ENCODE assay signal across 39 mouse cellular contexts in genomic region chr2:25682426-25682825, GRCm38 (mm10). TPM values are rescaled to one million over a fixed set of nuclear protein-coding genes. Genes with fewer than 3 reads are reported as not detected.
"Had no signal": no experiment of that assay in that cellular context is flagged by ENCODE, and none has a peak within 500 bp of the region (broad histone marks: within the 10 kb centered on the region; RNA-seq: fewer than 3 reads in every experiment).

Gene Lcn10, plus strand, starts transcription at chr2:25682726.

- H3K27ac ChIP-seq: limb, embryonic 10.5 days; limb, embryonic 12.5 days; limb, embryonic 13.5 days; limb, embryonic 15.5 days; liver, embryonic 12.5 days; liver, embryonic 13.5 days; liver, embryonic 14.5 days; liver, embryonic 15.5 days; lung, embryonic 15.5 days; macrophage; midbrain, embryonic 10.5 days; midbrain, embryonic 12.5 days; midbrain, embryonic 13.5 days; midbrain, embryonic 15.5 days; neural tube, embryonic 12.5 days had no signal

- H3K36me3 ChIP-seq: limb, embryonic 10.5 days; limb, embryonic 12.5 days; limb, embryonic 13.5 days; limb, embryonic 15.5 days; liver, embryonic 12.5 days; liver, embryonic 13.5 days; liver, embryonic 15.5 days; lung, embryonic 15.5 days; midbrain, embryonic 10.5 days; midbrain, embryonic 12.5 days; midbrain, embryonic 13.5 days; midbrain, embryonic 15.5 days; neural tube, embryonic 12.5 days had no signal

- DNase-seq: left cerebral cortex, postnatal 4 days; liver; liver, embryonic 13.5 days; liver, postnatal 0 days; lung, adult 18-20 months; lung, adult 2 months; lung, embryonic 14.5 days; lung, postnatal 10 days; lung, postnatal 14 days; lung, postnatal 36 days; lung, postnatal 4 days; midbrain, embryonic 14.5 days had no signal

- H3K9ac ChIP-seq: limb, embryonic 12.5 days; limb, embryonic 13.5 days; limb, embryonic 15.5 days; liver, embryonic 12.5 days; liver, embryonic 13.5 days; liver, embryonic 14.5 days; liver, embryonic 15.5 days; liver, postnatal 0 days; lung, embryonic 14.5 days; lung, embryonic 15.5 days; midbrain, embryonic 12.5 days; midbrain, embryonic 13.5 days; midbrain, embryonic 15.5 days; neural tube, embryonic 12.5 days had no signal

- ATAC-seq: liver, embryonic 12.5 days; liver, postnatal 0 days; lung, postnatal 0 days; midbrain, embryonic 13.5 days; midbrain, embryonic 15.5 days; midbrain, embryonic 16.5 days had no signal

- H3K27me3 ChIP-seq: limb, embryonic 13.5 days; liver, embryonic 12.5 days; liver, embryonic 13.5 days; liver, embryonic 15.5 days; lung, embryonic 15.5 days; midbrain, embryonic 12.5 days; midbrain, embryonic 13.5 days; midbrain, embryonic 15.5 days; neural tube, embryonic 12.5 days had no signal

- H3K4me2 ChIP-seq: limb, embryonic 12.5 days; limb, embryonic 13.5 days; limb, embryonic 15.5 days; liver, embryonic 11.5 days; liver, embryonic 12.5 days; liver, embryonic 13.5 days; liver, embryonic 15.5 days; lung, embryonic 14.5 days; lung, embryonic 15.5 days; midbrain, embryonic 11.5 days; midbrain, embryonic 12.5 days; midbrain, embryonic 13.5 days; midbrain, embryonic 15.5 days; neural tube, embryonic 12.5 days had no signal

- H3K4me1 ChIP-seq: limb, embryonic 10.5 days; limb, embryonic 12.5 days; limb, embryonic 13.5 days; limb, embryonic 15.5 days; liver, embryonic 12.5 days; liver, embryonic 13.5 days; liver, embryonic 15.5 days; lung, embryonic 15.5 days; megakaryocyte, embryonic 14.5 days; midbrain, embryonic 10.5 days; midbrain, embryonic 12.5 days; midbrain, embryonic 13.5 days; midbrain, embryonic 15.5 days; neural tube, embryonic 12.5 days had no signal

- H3K9me3 ChIP-seq: limb, embryonic 10.5 days; limb, embryonic 12.5 days; limb, embryonic 13.5 days; limb, embryonic 15.5 days; liver, embryonic 12.5 days; liver, embryonic 13.5 days; liver, embryonic 15.5 days; lung, embryonic 15.5 days; megakaryocyte, embryonic 14.5 days; midbrain, embryonic 10.5 days; midbrain, embryonic 12.5 days; midbrain, embryonic 13.5 days; midbrain, embryonic 15.5 days; neural tube, embryonic 12.5 days had no signal

- H3K4me3 ChIP-seq: limb, embryonic 10.5 days; limb, embryonic 12.5 days; limb, embryonic 13.5 days; limb, embryonic 15.5 days; liver, embryonic 12.5 days; liver, embryonic 13.5 days; liver, embryonic 15.5 days; lung, embryonic 15.5 days; megakaryocyte, embryonic 14.5 days; midbrain, embryonic 10.5 days; midbrain, embryonic 12.5 days; midbrain, embryonic 13.5 days; midbrain, embryonic 15.5 days; myocyte; neural tube, embryonic 12.5 days had no signal

RNA-seq across cellular contexts. Expression of gene Lcn10, which starts in this region (rescaled TPM):
- polyA plus RNA-seq: limb, embryonic 10.5 days; limb, embryonic 11.5 days; limb, embryonic 12.5 days; limb, embryonic 13.5 days; limb, embryonic 14.5 days; limb, embryonic 15.5 days; liver, adult 2 months; liver, embryonic 11.5 days; liver, embryonic 12.5 days; liver, embryonic 13.5 days; liver, embryonic 14.5 days; liver, embryonic 15.5 days; liver, embryonic 16.5 days; liver, postnatal 0 days; lung, adult 2 months; lung, embryonic 14.5 days; lung, embryonic 15.5 days; lung, embryonic 16.5 days; lung, postnatal 0 days; macrophage; midbrain, embryonic 10.5 days; midbrain, embryonic 11.5 days; midbrain, embryonic 12.5 days; midbrain, embryonic 13.5 days; midbrain, embryonic 14.5 days; midbrain, embryonic 15.5 days; midbrain, embryonic 16.5 days; midbrain, postnatal 0 days; myocyte; neural tube, embryonic 11.5 days; neural tube, embryonic 12.5 days had no signal
